Mouse (Mus musculus): ENCODE measurements around the gene Exosc2.
A peak's percentile ranks its signal among the peaks of the same experiment; 100 is the strongest.

Exosc2 gene

GRCm38 (mm10) chr2:31670551-31671035 lies at the start of gene Exosc2:
Gene Exosc2 (plus strand): TSS chr2:31670715.
- peak; percentile 73 for DNase-seq (ENCODE audit: low spot score)

GRCm38 (mm10) chr2:31633531-31633930 lies 37.0 kb upstream of the Exosc2 start:
- DNase-seq (ENCODE audit: low spot score), result no peak

GRCm38 (mm10) chr2:31635281-31636137 lies 35.0 kb upstream of the Exosc2 start:
- DNase-seq (ENCODE audit: low spot score), result no peak

- no peak for DNase-seq (ENCODE audit: low spot score)
Observed at GRCm38 (mm10) chr2:31636138-31636741, 34.3 kb upstream of the Exosc2 start.

GRCm38 (mm10) chr2:31636742-31637141 lies 33.8 kb upstream of the Exosc2 start:
- no peak for DNase-seq (ENCODE audit: low spot score)

- no peak for DNase-seq (ENCODE audit: low spot score)
Observed at GRCm38 (mm10) chr2:31637311-31637710, 33.2 kb upstream of the Exosc2 start.

GRCm38 (mm10) chr2:31637807-31638206 lies 32.7 kb upstream of the Exosc2 start:
- DNase-seq (ENCODE audit: low spot score), result no peak

GRCm38 (mm10) chr2:31638581-31639465 lies 31.7 kb upstream of the Exosc2 start:
- DNase-seq (ENCODE audit: low spot score), result no peak

GRCm38 (mm10) chr2:31639466-31639760 lies 31.1 kb upstream of the Exosc2 start:
- no peak for DNase-seq (ENCODE audit: low spot score)

- DNase-seq (ENCODE audit: low spot score), result no peak
Observed at GRCm38 (mm10) chr2:31639901-31640608, 30.5 kb upstream of the Exosc2 start, which contains the start of gene Prdm12. Gene Prdm12 (plus strand): TSS chr2:31640037.

GRCm38 (mm10) chr2:31640609-31641507 lies 29.7 kb upstream of the Exosc2 start:
- DNase-seq (ENCODE audit: low spot score), result no peak

GRCm38 (mm10) chr2:31641508-31641830 lies 29.0 kb upstream of the Exosc2 start:
- DNase-seq (ENCODE audit: low spot score), result no peak

GRCm38 (mm10) chr2:31641929-31642328 lies 28.6 kb upstream of the Exosc2 start:
- DNase-seq (ENCODE audit: low spot score), result no peak

- DNase-seq (ENCODE audit: low spot score), result no peak
Observed at GRCm38 (mm10) chr2:31653971-31654853, 16.3 kb upstream of the Exosc2 start.

- no peak for DNase-seq (ENCODE audit: low spot score)
Observed at GRCm38 (mm10) chr2:31654854-31655559, 15.5 kb upstream of the Exosc2 start.

- no peak for DNase-seq (ENCODE audit: low spot score)
Observed at GRCm38 (mm10) chr2:31656374-31656773, 14.1 kb upstream of the Exosc2 start.

- no peak for DNase-seq (ENCODE audit: low spot score)
Observed at GRCm38 (mm10) chr2:31662939-31663803, 7.3 kb upstream of the Exosc2 start.

- DNase-seq (ENCODE audit: low spot score), result no peak
Observed at GRCm38 (mm10) chr2:31663804-31664180, 6.7 kb upstream of the Exosc2 start.
